Mouse (Mus musculus): ENCODE measurements around the gene 4930435E12Rik.

GRCm38 (mm10) chr16:38789966-38790365 lies 38.6 kb downstream of the 4930435E12Rik start:
- TF ChIP-seq MAFK (IDR thresholded peaks at IDR 0.05; ENCODE audit: insufficient read depth, low read depth, low read length) (no peak), ZC3H11A (IDR thresholded peaks at IDR 0.05; ENCODE audit: borderline replicate concordance, low read depth, low read length) (no peak), HCFC1 (IDR thresholded peaks at IDR 0.05; ENCODE audit: borderline replicate concordance, insufficient read depth, low read length) (no peak), CHD2 (IDR thresholded peaks at IDR 0.05; ENCODE audit: low read depth, low read length) (no peak)

Data from ES-E14 (cell line).